Mouse (Mus musculus): Measurements from ENCODE around the gene Ntn5.
"Not testable (repeated sequence)": the region's sequence is repeated elsewhere in the genome, so short reads cannot be mapped to it uniquely, and the experiment has no call there.

The Ntn5 gene

GRCm38 (mm10) chr7:45654424-45655047, 29.3 kb upstream of the Ntn5 start:
- DNase-seq (ENCODE audit: low spot score in 2 of 2), result no peak

GRCm38 (mm10) chr7:45660746-45661478, 22.9 kb upstream of the Ntn5 start:
- no peak for DNase-seq (ENCODE audit: low spot score in 2 of 2)

GRCm38 (mm10) chr7:45661702-45662101, 22.1 kb upstream of the Ntn5 start:
- DNase-seq (ENCODE audit: low spot score in 2 of 2), result not testable (repeated sequence)

GRCm38 (mm10) chr7:45665303-45666138, 18.3 kb upstream of the Ntn5 start:
- no peak for DNase-seq (ENCODE audit: low spot score in 2 of 2)

- DNase-seq (ENCODE audit: low spot score in 2 of 2), result no peak
Observed at GRCm38 (mm10) chr7:45666161-45666560, 17.7 kb upstream of the Ntn5 start, which contains the start of gene Fut2. Fut2 (minus strand) TSS chr7:45666394.

GRCm38 (mm10) chr7:45667761-45668160, 16.1 kb upstream of the Ntn5 start:
- DNase-seq (ENCODE audit: low spot score in 2 of 2), result no peak

- DNase-seq (ENCODE audit: low spot score in 2 of 2), result no peak
Observed at GRCm38 (mm10) chr7:45668921-45669320, 14.9 kb upstream of the Ntn5 start.

GRCm38 (mm10) chr7:45677627-45678295, 6.1 kb upstream of the Ntn5 start:
- DNase-seq (ENCODE audit: low spot score in 2 of 2), result no peak

GRCm38 (mm10) chr7:45678513-45678912, 5.3 kb upstream of the Ntn5 start:
- DNase-seq (ENCODE audit: low spot score in 2 of 2), result no peak

- no peak for DNase-seq (ENCODE audit: low spot score in 2 of 2)
Observed at GRCm38 (mm10) chr7:45679966-45680621, 3.7 kb upstream of the Ntn5 start.

GRCm38 (mm10) chr7:45681046-45681736, 2.6 kb upstream of the Ntn5 start:
- DNase-seq (ENCODE audit: low spot score in 2 of 2), result peak in 1 of 2 experiments; percentile 67

GRCm38 (mm10) chr7:45682144-45683126, 1.4 kb upstream of the Ntn5 start:
- peak; percentile 68 to 89 for DNase-seq (ENCODE audit: low spot score in 2 of 2)

- DNase-seq (ENCODE audit: low spot score in 2 of 2), result no peak
Observed at GRCm38 (mm10) chr7:45685811-45686210, 2.0 kb downstream of the Ntn5 start.

- no peak for DNase-seq (ENCODE audit: low spot score in 2 of 2)
Observed at GRCm38 (mm10) chr7:45686841-45687240, 3.0 kb downstream of the Ntn5 start.

- no peak for DNase-seq (ENCODE audit: low spot score in 2 of 2)
Observed at GRCm38 (mm10) chr7:45689099-45689498, 5.3 kb downstream of the Ntn5 start.

GRCm38 (mm10) chr7:45689800-45690199, 6.0 kb downstream of the Ntn5 start:
- no peak for DNase-seq (ENCODE audit: low spot score in 2 of 2)

- DNase-seq (ENCODE audit: low spot score in 2 of 2), result no peak
Observed at GRCm38 (mm10) chr7:45692364-45692763, 8.5 kb downstream of the Ntn5 start.

- DNase-seq (ENCODE audit: low spot score in 2 of 2), result no peak
Observed at GRCm38 (mm10) chr7:45693921-45694591, 10.2 kb downstream of the Ntn5 start, which contains the start of gene Sec1. Sec1 (minus strand) TSS chr7:45694402.

GRCm38 (mm10) chr7:45695098-45695497, 11.3 kb downstream of the Ntn5 start:
- DNase-seq (ENCODE audit: low spot score in 2 of 2), result no peak

Measured in spleen, postnatal 10 days (tissue).